Mouse (Mus musculus): ENCODE results near the gene Nfe2. TPM values are rescaled to one million over a fixed set of nuclear protein-coding genes. Genes with fewer than 3 reads are reported as not detected.
"Not testable (repeated sequence)": the region's sequence is repeated elsewhere in the genome, so short reads cannot be mapped to it uniquely, and the experiment has no call there.

Nfe2 gene
- polyA plus RNA-seq, 1 experiment from 2014 or later, result 3.8 TPM

GRCm38 (mm10) chr15:103247078-103247781 is 11.0 kb downstream of the Nfe2 start:
- WGBS, result 93% methylated on average over 9 of the region's 9 CpGs
- H3K36me3 ChIP-seq, result peaks cover 62% of the 10 kb centered on the region
- no peak overlapping the region for H3K9ac ChIP-seq (replicated peaks)
- H3K4me3 ChIP-seq, result no peak overlapping the region
- H3K4me1 ChIP-seq, result peaks cover 25% of the 10 kb centered on the region
- H3K4me2 ChIP-seq (replicated peaks), result no peak overlapping the region
- H3K27me3 ChIP-seq, result no peaks in the 10 kb centered on the region
- H3K9me3 ChIP-seq, result no peaks in the 10 kb centered on the region
- H3K27ac ChIP-seq (replicated peaks), result no peak overlapping the region
- no peak for ATAC-seq (ENCODE audit: low FRiP score, low read depth)

- ATAC-seq (ENCODE audit: low FRiP score, low read depth), result no peak
- Histone ChIP-seq H3K9ac (replicated peaks) (no peak overlapping the region), H3K9me3 (no peaks in the 10 kb centered on the region), H3K4me1 (peaks cover 32% of the 10 kb centered on the region), H3K27ac (replicated peaks) (no peak overlapping the region), H3K4me3 (no peak overlapping the region), H3K36me3 (peaks cover 72% of the 10 kb centered on the region), H3K4me2 (replicated peaks) (no peak overlapping the region), H3K27me3 (no peaks in the 10 kb centered on the region)
- WGBS, result 88% methylated on average over 6 of the region's 6 CpGs
Measured at GRCm38 (mm10) chr15:103245616-103246015, 12.6 kb downstream of the Nfe2 start.

- H3K9me3 ChIP-seq, result no peaks in the 10 kb centered on the region
- no peak overlapping the region for H3K27ac ChIP-seq (replicated peaks)
- no peak for ATAC-seq (ENCODE audit: low FRiP score, low read depth)
- 69% methylated on average over 8 of the region's 8 CpGs for WGBS
- H3K36me3 ChIP-seq, result peaks cover 58% of the 10 kb centered on the region
- H3K4me2 ChIP-seq (replicated peaks), result peak overlapping the region; percentile 93
- peak overlapping the region; percentile 72 for H3K4me3 ChIP-seq
- H3K4me1 ChIP-seq, result peaks cover 33% of the 10 kb centered on the region
- H3K27me3 ChIP-seq, result no peaks in the 10 kb centered on the region
- H3K9ac ChIP-seq (replicated peaks), result peak overlapping the region; percentile 54
Measured at GRCm38 (mm10) chr15:103242885-103243284, 15.3 kb downstream of the Nfe2 start.

- Histone ChIP-seq H3K4me1 (peaks cover 35% of the 10 kb centered on the region), H3K4me2 (replicated peaks) (peak overlapping the region; percentile 93), H3K4me3 (peak overlapping the region; percentile 72), H3K27ac (replicated peaks) (peak overlapping the region; percentile 93), H3K9ac (replicated peaks) (peak overlapping the region; percentile 78), H3K36me3 (peaks cover 43% of the 10 kb centered on the region)
- not testable (repeated sequence) for ATAC-seq (ENCODE audit: low FRiP score, low read depth); H3K27me3 ChIP-seq; H3K9me3 ChIP-seq
- WGBS, result 12% methylated on average over 12 of the region's 12 CpGs
Measured at GRCm38 (mm10) chr15:103241071-103242018, 16.9 kb downstream of the Nfe2 start.

- H3K9ac ChIP-seq (replicated peaks), result peak within 1 kb of the TSS; percentile 78
- ATAC-seq (ENCODE audit: low FRiP score, low read depth), result peak; percentile 91
- H3K4me3 ChIP-seq, result peak within 1 kb of the TSS; percentile 72
- H3K4me2 ChIP-seq (replicated peaks), result peak within 1 kb of the TSS; percentile 93
- H3K27me3 ChIP-seq, result no peaks in the 10 kb centered on the region
- H3K27ac ChIP-seq (replicated peaks), result peak within 1 kb of the TSS; percentile 93
- no peaks in the 10 kb centered on the region for H3K9me3 ChIP-seq
- H3K4me1 ChIP-seq, result peaks cover 35% of the 10 kb centered on the region
- WGBS, result under 1% methylated on average over 47 of the region's 47 CpGs
- H3K36me3 ChIP-seq, result peaks cover 41% of the 10 kb centered on the region
Measured at GRCm38 (mm10) chr15:103240160-103241028, 17.8 kb downstream of the Nfe2 start, which contains the start of gene Hnrnpa1. Gene Hnrnpa1 (plus strand): TSS chr15:103240432.

GRCm38 (mm10) chr15:103239685-103240159 is 18.5 kb downstream of the Nfe2 start, which contains the start of gene Cbx5:
Gene Cbx5 (minus strand): TSS chr15:103239816.
- H3K4me1 ChIP-seq, result peaks cover 32% of the 10 kb centered on the region
- under 1% methylated on average over 39 of the region's 39 CpGs for WGBS
- H3K4me3 ChIP-seq, result peak within 1 kb of the TSS; percentile 72
- peaks cover 42% of the 10 kb centered on the region for H3K36me3 ChIP-seq
- H3K9me3 ChIP-seq, result no peaks in the 10 kb centered on the region
- peak within 1 kb of the TSS; percentile 93 for H3K27ac ChIP-seq (replicated peaks)
- H3K27me3 ChIP-seq, result no peaks in the 10 kb centered on the region
- peak within 1 kb of the TSS; percentile 78 for H3K9ac ChIP-seq (replicated peaks)
- peak within 1 kb of the TSS; percentile 93 for H3K4me2 ChIP-seq (replicated peaks)
- ATAC-seq (ENCODE audit: low FRiP score, low read depth), result peak; percentile 91

GRCm38 (mm10) chr15:103239130-103239684 is 19.0 kb downstream of the Nfe2 start:
- peak overlapping the region; percentile 93 for H3K27ac ChIP-seq (replicated peaks)
- no peaks in the 10 kb centered on the region for H3K9me3 ChIP-seq
- ATAC-seq (ENCODE audit: low FRiP score, low read depth), result peak; percentile 91
- H3K4me1 ChIP-seq, result peaks cover 32% of the 10 kb centered on the region
- under 1% methylated on average over 26 of the region's 26 CpGs for WGBS
- no peaks in the 10 kb centered on the region for H3K27me3 ChIP-seq
- peak overlapping the region; percentile 62 for H3K4me2 ChIP-seq (replicated peaks)
- H3K36me3 ChIP-seq, result peaks cover 46% of the 10 kb centered on the region
- H3K9ac ChIP-seq (replicated peaks), result peak overlapping the region; percentile 62
- H3K4me3 ChIP-seq, result peak overlapping the region; percentile 72

- Histone ChIP-seq H3K36me3 (peaks cover 27% of the 10 kb centered on the region), H3K9ac (replicated peaks) (no peak overlapping the region), H3K4me2 (replicated peaks) (no peak overlapping the region), H3K4me3 (no peak overlapping the region), H3K27me3 (no peaks in the 10 kb centered on the region), H3K4me1 (peaks cover 15% of the 10 kb centered on the region), H3K27ac (replicated peaks) (no peak overlapping the region), H3K9me3 (no peaks in the 10 kb centered on the region)
- no peak for ATAC-seq (ENCODE audit: low FRiP score, low read depth)
- 93% methylated on average over 7 of the region's 7 CpGs for WGBS
Measured at GRCm38 (mm10) chr15:103237295-103237694, 20.9 kb downstream of the Nfe2 start.

GRCm38 (mm10) chr15:103233119-103233518 is 25.1 kb downstream of the Nfe2 start:
- WGBS, result 88% methylated on average over 2 of the region's 2 CpGs
- H3K36me3 ChIP-seq, result peaks cover 17% of the 10 kb centered on the region
- no peak overlapping the region for H3K4me2 ChIP-seq (replicated peaks)
- H3K9ac ChIP-seq (replicated peaks), result no peak overlapping the region
- H3K27me3 ChIP-seq, result no peaks in the 10 kb centered on the region
- peaks cover 9% of the 10 kb centered on the region; the same call in 1 of the 2 replicates for H3K4me1 ChIP-seq
- no peak overlapping the region for H3K4me3 ChIP-seq
- no peak for ATAC-seq (ENCODE audit: low FRiP score, low read depth)
- H3K9me3 ChIP-seq, result no peaks in the 10 kb centered on the region
- no peak overlapping the region for H3K27ac ChIP-seq (replicated peaks)

GRCm38 (mm10) chr15:103228904-103229303 is 29.3 kb downstream of the Nfe2 start:
- Histone ChIP-seq H3K27me3 (no peaks in the 10 kb centered on the region), H3K27ac (replicated peaks) (no peak overlapping the region), H3K4me2 (replicated peaks) (no peak overlapping the region), H3K4me3 (no peak overlapping the region), H3K4me1 (peaks cover 12% of the 10 kb centered on the region; the same call in 1 of the 2 replicates), H3K9me3 (no peaks in the 10 kb centered on the region), H3K36me3 (no peaks in the 10 kb centered on the region), H3K9ac (replicated peaks) (no peak overlapping the region)
- 67% methylated on average over 2 of the region's 2 CpGs for WGBS
- no peak for ATAC-seq (ENCODE audit: low FRiP score, low read depth)

GRCm38 (mm10) chr15:103227572-103227971 is 30.6 kb downstream of the Nfe2 start:
- H3K27ac ChIP-seq (replicated peaks), result no peak overlapping the region
- H3K36me3 ChIP-seq, result no peaks in the 10 kb centered on the region
- no peak for ATAC-seq (ENCODE audit: low FRiP score, low read depth)
- WGBS, result 91% methylated on average over 2 of the region's 2 CpGs
- no peak overlapping the region for H3K9ac ChIP-seq (replicated peaks)
- H3K27me3 ChIP-seq, result no peaks in the 10 kb centered on the region
- no peak overlapping the region for H3K4me3 ChIP-seq
- H3K4me1 ChIP-seq, result peaks cover 12% of the 10 kb centered on the region; the same call in 1 of the 2 replicates
- H3K4me2 ChIP-seq (replicated peaks), result no peak overlapping the region
- no peaks in the 10 kb centered on the region for H3K9me3 ChIP-seq
